Mouse (Mus musculus) erythroblast, embryonic 14.5 days (primary cell): ENCODE results near the gene Srms. TPM values are rescaled to one million over a fixed set of nuclear protein-coding genes. Genes with fewer than 3 reads are reported as not detected.

ENCODE experiments used
- H3K27me3 ChIP-seq: 2 replicates; pipeline ENCODE4 v1.6.1; 2012; ENCODE audit warnings: inconsistent platforms; ENCODE audit not compliant: control insufficient read depth
- H3K36me3 ChIP-seq: 2 replicates; pipeline ENCODE4 v1.6.1; 2012; ENCODE audit warnings: mild to moderate bottlenecking, inconsistent platforms; ENCODE audit not compliant: control insufficient read depth
- H3K4me1 ChIP-seq: 2 replicates; pipeline ENCODE4 v1.6.1; 2012; ENCODE audit warnings: inconsistent platforms; ENCODE audit not compliant: control insufficient read depth
- H3K4me3 ChIP-seq: replicated peaks from 2 replicates; pipeline ENCODE3; 2012; ENCODE audit warnings: moderate library complexity, mild to moderate bottlenecking, inconsistent platforms
- H3K9me3 ChIP-seq: 2 replicates; pipeline ENCODE4 v1.6.1; 2012; ENCODE audit warnings: low read length, inconsistent platforms, mixed read lengths; ENCODE audit not compliant: control insufficient read depth
- GATA1 ChIP-seq: IDR thresholded peaks from 2 replicates; pipeline ENCODE4 v1.6.1; 2012; ENCODE audit warnings: low read length, inconsistent platforms, mixed read lengths
- TAL1 ChIP-seq: IDR thresholded peaks from 3 replicates; pipeline ENCODE4 v1.6.1; 2012; ENCODE audit warnings: low read length, inconsistent platforms, mixed read lengths
- polyA plus RNA-seq: library from polyadenylated mRNA; stranded (reverse); fragments of >175 nt; gene quantifications from 2 replicates; pipeline ENCODE4 v1.2.3, GENCODE M21; 2012

Srms gene
- polyA plus RNA-seq, 1 experiment = 0.03 TPM

GRCm38 (mm10) chr2:181239261-181239660 is 26.3 kb upstream of the Srms start:
- Histone ChIP-seq H3K4me3 (no peak overlapping the region), H3K36me3 (peaks cover 60% of the 10 kb centered on the region)
- TF ChIP-seq GATA1 (no peak), TAL1 (no peak)

GRCm38 (mm10) chr2:181238861-181239260 is 25.9 kb upstream of the Srms start:
- TF ChIP-seq TAL1 (no peak), GATA1 (no peak)
- H3K36me3 ChIP-seq = peaks cover 64% of the 10 kb centered on the region
- H3K4me1 ChIP-seq = peaks cover 34% of the 10 kb centered on the region
- no peaks in the 10 kb centered on the region for H3K9me3 ChIP-seq
- no peak overlapping the region for H3K4me3 ChIP-seq
- peaks cover 5% of the 10 kb centered on the region for H3K27me3 ChIP-seq

More at GRCm38 (mm10) chr2:181239261-181239660, 26.3 kb upstream of the Srms start:
- peaks cover 38% of the 10 kb centered on the region for H3K4me1 ChIP-seq
- no peaks in the 10 kb centered on the region for H3K9me3 ChIP-seq
- peaks cover 9% of the 10 kb centered on the region for H3K27me3 ChIP-seq

- peaks cover 32% of the 10 kb centered on the region for H3K4me1 ChIP-seq
These were observed 25.2 kb upstream of the Srms start for GRCm38 (mm10) chr2:181238091-181238610.

GRCm38 (mm10) chr2:181237251-181238014 is 24.4 kb upstream of the Srms start:
- Histone ChIP-seq H3K27me3 (no peaks in the 10 kb centered on the region), H3K4me3 (no peak overlapping the region), H3K9me3 (no peaks in the 10 kb centered on the region), H3K4me1 (peaks cover 31% of the 10 kb centered on the region), H3K36me3 (peaks cover 78% of the 10 kb centered on the region)
- TF ChIP-seq GATA1 = no peak
- TF ChIP-seq TAL1 = no peak

More at GRCm38 (mm10) chr2:181238091-181238610, 25.2 kb upstream of the Srms start:
- Histone ChIP-seq H3K9me3 (no peaks in the 10 kb centered on the region), H3K36me3 (peaks cover 71% of the 10 kb centered on the region), H3K27me3 (peaks cover 2% of the 10 kb centered on the region), H3K4me3 (no peak overlapping the region)
- no peak for TF ChIP-seq TAL1
- no peak for TF ChIP-seq GATA1

- Histone ChIP-seq H3K4me3 (no peak overlapping the region), H3K9me3 (no peaks in the 10 kb centered on the region), H3K4me1 (peaks cover 16% of the 10 kb centered on the region), H3K27me3 (no peaks in the 10 kb centered on the region), H3K36me3 (peaks cover 91% of the 10 kb centered on the region)
- TF ChIP-seq GATA1 (no peak), TAL1 (no peak)
These were observed 22.9 kb upstream of the Srms start for GRCm38 (mm10) chr2:181235681-181236566.

GRCm38 (mm10) chr2:181234680-181235079 is 21.7 kb upstream of the Srms start:
- no peaks in the 10 kb centered on the region for H3K27me3 ChIP-seq
- no peaks in the 10 kb centered on the region for H3K9me3 ChIP-seq
- H3K4me1 ChIP-seq = peaks cover 7% of the 10 kb centered on the region
- TF ChIP-seq TAL1 (no peak), GATA1 (no peak)
- H3K36me3 ChIP-seq = peaks cover 91% of the 10 kb centered on the region
- no peak overlapping the region for H3K4me3 ChIP-seq

GRCm38 (mm10) chr2:181233443-181233842 is 20.5 kb upstream of the Srms start:
- Histone ChIP-seq H3K9me3 (no peaks in the 10 kb centered on the region), H3K36me3 (peaks cover 93% of the 10 kb centered on the region), H3K27me3 (no peaks in the 10 kb centered on the region), H3K4me3 (no peak overlapping the region), H3K4me1 (peaks cover 4% of the 10 kb centered on the region; the same call in 1 of the 2 replicates)
- TF ChIP-seq GATA1 = no peak
- no peak for TF ChIP-seq TAL1

GRCm38 (mm10) chr2:181231171-181231570 is 18.2 kb upstream of the Srms start:
- H3K4me1 ChIP-seq = peaks cover 1% of the 10 kb centered on the region; the same call in 1 of the 2 replicates
- H3K4me3 ChIP-seq = no peak overlapping the region
- peaks cover 91% of the 10 kb centered on the region for H3K36me3 ChIP-seq
- H3K27me3 ChIP-seq = no peaks in the 10 kb centered on the region
- no peak for TF ChIP-seq TAL1
- no peak for TF ChIP-seq GATA1
- H3K9me3 ChIP-seq = no peaks in the 10 kb centered on the region

- no peaks in the 10 kb centered on the region for H3K27me3 ChIP-seq
- no peaks in the 10 kb centered on the region for H3K4me1 ChIP-seq
- TF ChIP-seq TAL1 (no peak), GATA1 (no peak)
- peaks cover 63% of the 10 kb centered on the region for H3K36me3 ChIP-seq
- H3K4me3 ChIP-seq = no peak overlapping the region
- no peaks in the 10 kb centered on the region for H3K9me3 ChIP-seq
These were observed 15.3 kb upstream of the Srms start for GRCm38 (mm10) chr2:181228335-181228734.
